Mouse (Mus musculus) heart, postnatal 0 days (tissue): Measurements from ENCODE around the gene Rev1.

Experiments used
- CTCF ChIP-seq: IDR thresholded peaks from 2 replicates; pipeline ENCODE4 v1.5.1; 2016; ENCODE audit warnings: antibody characterized with exemption, control low read depth, low read depth
- EP300 ChIP-seq: IDR thresholded peaks from 2 replicates; pipeline ENCODE4 v1.6.1; 2016; ENCODE audit warnings: antibody characterized with exemption, low read depth

DNA sequence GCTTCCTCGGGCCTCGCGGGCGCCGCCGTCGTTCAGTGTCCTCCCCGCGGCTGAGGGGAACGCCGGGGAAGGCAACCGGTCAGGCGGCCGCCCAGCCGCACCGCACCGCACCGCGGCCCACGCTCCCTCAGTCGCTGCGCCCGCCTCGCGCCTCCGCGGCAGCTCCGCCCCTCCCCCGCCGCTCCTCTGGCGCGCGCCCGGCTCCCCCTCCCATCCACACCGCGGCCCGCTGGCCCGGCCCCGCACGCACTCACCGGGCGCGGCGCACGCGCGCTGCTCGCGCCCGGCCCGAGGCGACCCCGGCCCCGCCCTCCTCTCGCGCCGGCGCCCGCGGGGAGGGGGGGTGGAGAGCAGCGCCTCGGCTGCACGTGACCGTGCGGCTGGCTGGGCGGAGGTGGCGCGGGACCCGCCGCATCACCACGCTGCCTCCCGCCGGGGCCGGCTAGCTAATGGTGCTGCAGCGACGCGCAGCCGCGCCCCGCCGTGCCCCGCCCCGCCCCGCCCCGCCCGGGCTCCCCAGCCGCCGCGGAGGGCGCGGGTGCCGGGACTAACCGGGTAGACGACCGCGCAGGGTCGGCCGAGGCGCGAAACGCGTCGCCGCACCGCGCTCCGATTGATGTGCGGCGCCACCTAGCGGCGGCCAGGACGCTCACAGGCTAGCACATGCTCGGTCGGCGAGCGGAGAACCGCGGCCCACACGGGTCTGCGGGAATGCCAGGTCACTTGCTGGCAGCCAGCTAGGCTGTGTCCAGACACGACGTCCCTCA lies at the start of gene Rev1:
- TF ChIP-seq CTCF (peak; percentile 83), EP300 (0 out of 2 replicates have a peak, but pooled peaks have one; percentile 15)
